Mouse (Mus musculus) myocyte (in vitro differentiated cells): ENCODE data around the gene Efcab7. TPM values are rescaled to one million over a fixed set of nuclear protein-coding genes. Genes with fewer than 3 reads are reported as not detected.

Experiments
- H3K27me3 ChIP-seq: one replicate; pipeline ENCODE4 v1.6.1; 2011; ENCODE audit not compliant: control insufficient read depth, insufficient read depth, insufficient read length
- H3K36me3 ChIP-seq: one replicate; pipeline ENCODE4 v1.6.1; 2011; ENCODE audit not compliant: control insufficient read depth, insufficient read depth
- H3K4me2 ChIP-seq: one replicate; pipeline ENCODE4 v1.6.1; 2011; ENCODE audit warnings: low read depth, control low read depth
- H3K4me3 ChIP-seq: one replicate; pipeline ENCODE4 v1.5.1; 2011; ENCODE audit warnings: mild to moderate bottlenecking, control low read depth, moderate library complexity
- H3K79me2 ChIP-seq: one replicate; pipeline ENCODE4 v1.6.1; 2011; ENCODE audit not compliant: control insufficient read depth, insufficient read depth
- H3ac ChIP-seq: one replicate; pipeline ENCODE4 v1.6.1; 2011; ENCODE audit not compliant: control insufficient read depth, insufficient read length
- CEBPB ChIP-seq: IDR thresholded peaks from 2 replicates; pipeline ENCODE4 v1.6.1; 2011; ENCODE audit warnings: mild to moderate bottlenecking, moderate library complexity; ENCODE audit not compliant: poor library complexity, insufficient read depth, severe bottlenecking
- E2F4 ChIP-seq: IDR thresholded peaks from one replicate; pipeline ENCODE4 v1.6.1; 2011; ENCODE audit warnings: mild to moderate bottlenecking, control low read depth, moderate library complexity; ENCODE audit not compliant: insufficient read depth
- MAX ChIP-seq: IDR thresholded peaks from one replicate; pipeline ENCODE4 v1.6.1; 2011; ENCODE audit warnings: low read depth, mild to moderate bottlenecking, control low read depth
- MYOD1 ChIP-seq, 3 experiments: IDR thresholded peaks; one replicate each; pipeline ENCODE4 v1.6.1; 2011; ENCODE audit warnings: control low read depth in 2 of 3, low read depth in 2 of 3, mild to moderate bottlenecking in 2 of 3, moderate library complexity in 1 of 3; ENCODE audit not compliant: insufficient read length in 2 of 3, control insufficient read depth in 1 of 3
- MYOG ChIP-seq, 3 experiments: IDR thresholded peaks; one replicate each; pipeline ENCODE4 v1.6.1; 2011; ENCODE audit warnings: control low read depth in 2 of 3, low read depth in 2 of 3, mild to moderate bottlenecking in 2 of 3; ENCODE audit not compliant: insufficient read length in 2 of 3, control insufficient read depth in 1 of 3, insufficient read depth in 1 of 3
- POLR2A ChIP-seq: IDR thresholded peaks from one replicate; pipeline ENCODE4 v1.6.1; 2011; ENCODE audit warnings: low read depth, mild to moderate bottlenecking, control low read depth, moderate library complexity; ENCODE audit not compliant: insufficient read length
- POLR2AphosphoS2 ChIP-seq: IDR thresholded peaks from one replicate; pipeline ENCODE4 v1.6.1; 2011; ENCODE audit warnings: low read depth, control low read depth; ENCODE audit not compliant: insufficient read length
- REST ChIP-seq: IDR thresholded peaks from one replicate; pipeline ENCODE4 v1.6.1; 2011; ENCODE audit warnings: mild to moderate bottlenecking, control low read depth, moderate library complexity; ENCODE audit not compliant: insufficient read depth, insufficient read length
- SRF ChIP-seq: IDR thresholded peaks from one replicate; pipeline ENCODE4 v1.6.1; 2011; ENCODE audit warnings: low read depth; ENCODE audit not compliant: control insufficient read depth, insufficient read length
- TCF12 ChIP-seq: IDR thresholded peaks from one replicate; pipeline ENCODE4 v1.6.1; 2011; ENCODE audit warnings: mild to moderate bottlenecking, control low read depth; ENCODE audit not compliant: poor library complexity, insufficient read depth, severe bottlenecking
- TCF3 ChIP-seq: IDR thresholded peaks from one replicate; pipeline ENCODE4 v1.6.1; 2011; ENCODE audit warnings: low read depth, control low read depth; ENCODE audit not compliant: insufficient read length
- USF1 ChIP-seq: IDR thresholded peaks from one replicate; pipeline ENCODE4 v1.6.1; 2011; ENCODE audit warnings: low read depth, mild to moderate bottlenecking, control low read depth, moderate library complexity
- polyA plus RNA-seq: library from polyadenylated mRNA; unstranded; fragments of >200 nt; fragmentation: generic; extraction: Trizol; gene quantifications from one replicate; pipeline ENCODE4 v1.2.1, GENCODE M21; 2012; ENCODE audit warnings: missing spikeins

The Efcab7 gene
- polyA plus RNA-seq, 1 experiment, result 6.6 TPM

GRCm38 (mm10) chr4:99953904-99954303 is 124.9 kb downstream of the Efcab7 start:
- no peaks in the 10 kb centered on the region for H3K79me2 ChIP-seq
- no peak overlapping the region for H3K4me3 ChIP-seq
- H3K36me3 ChIP-seq, result no peaks in the 10 kb centered on the region
- no peak overlapping the region for H3ac ChIP-seq
- no peaks in the 10 kb centered on the region for H3K27me3 ChIP-seq
- peak overlapping the region; percentile 13 for H3K4me2 ChIP-seq
- TF ChIP-seq USF1 (no peak), CEBPB (no peak), TCF12 (no peak), MAX (no peak), TCF3 (no peak), SRF (no peak), MYOD1 (IDR thresholded peaks at IDR 0.05; ENCODE audit: control insufficient read depth in 1 of 3, insufficient read length in 2 of 3, low read depth in 2 of 3) (peak in 1 of 3 experiments; percentile 65)

GRCm38 (mm10) chr4:99955396-99955795 is 126.4 kb downstream of the Efcab7 start:
- H3K36me3 ChIP-seq, result no peaks in the 10 kb centered on the region
- no peaks in the 10 kb centered on the region for H3K27me3 ChIP-seq
- no peaks in the 10 kb centered on the region for H3K79me2 ChIP-seq
- H3K4me3 ChIP-seq, result no peak overlapping the region
- TF ChIP-seq MYOG (IDR thresholded peaks at IDR 0.05; ENCODE audit: control insufficient read depth in 1 of 3, insufficient read depth in 1 of 3, insufficient read length in 2 of 3, low read depth in 2 of 3) (no peak), MYOD1 (IDR thresholded peaks at IDR 0.05; ENCODE audit: control insufficient read depth in 1 of 3, insufficient read length in 2 of 3, low read depth in 2 of 3) (no peak)
- H3ac ChIP-seq, result no peak overlapping the region
- H3K4me2 ChIP-seq, result no peak overlapping the region

- Histone ChIP-seq H3K36me3 (no peaks in the 10 kb centered on the region), H3K4me3 (no peak overlapping the region), H3K79me2 (no peaks in the 10 kb centered on the region), H3ac (no peak overlapping the region), H3K4me2 (no peak overlapping the region), H3K27me3 (no peaks in the 10 kb centered on the region)
- TF ChIP-seq MAX (no peak), REST (no peak), SRF (no peak), MYOD1 (IDR thresholded peaks at IDR 0.05; ENCODE audit: control insufficient read depth in 1 of 3, insufficient read length in 2 of 3, low read depth in 2 of 3) (no peak), MYOG (IDR thresholded peaks at IDR 0.05; ENCODE audit: control insufficient read depth in 1 of 3, insufficient read depth in 1 of 3, insufficient read length in 2 of 3, low read depth in 2 of 3) (no peak), POLR2AphosphoS2 (no peak), TCF3 (no peak), USF1 (no peak), E2F4 (no peak), TCF12 (no peak), POLR2A (no peak), CEBPB (no peak)
Measured at GRCm38 (mm10) chr4:99957186-99957585, 128.2 kb downstream of the Efcab7 start.

GRCm38 (mm10) chr4:99958084-99958815 is 129.3 kb downstream of the Efcab7 start:
- Histone ChIP-seq H3K4me3 (no peak overlapping the region), H3K27me3 (no peaks in the 10 kb centered on the region), H3K36me3 (no peaks in the 10 kb centered on the region), H3K4me2 (no peak overlapping the region), H3ac (no peak overlapping the region), H3K79me2 (no peaks in the 10 kb centered on the region)
- TF ChIP-seq CEBPB (no peak), TCF12 (no peak), USF1 (no peak), REST (no peak), SRF (no peak), MYOG (IDR thresholded peaks at IDR 0.05; ENCODE audit: control insufficient read depth in 1 of 3, insufficient read depth in 1 of 3, insufficient read length in 2 of 3, low read depth in 2 of 3) (no peak), E2F4 (no peak), MAX (no peak)

- Histone ChIP-seq H3K4me2 (no peak overlapping the region), H3K4me3 (no peak overlapping the region), H3ac (no peak overlapping the region), H3K79me2 (no peaks in the 10 kb centered on the region), H3K27me3 (no peaks in the 10 kb centered on the region), H3K36me3 (no peaks in the 10 kb centered on the region)
- TF ChIP-seq TCF3 (no peak), E2F4 (no peak)
Measured at GRCm38 (mm10) chr4:99959308-99959707, 130.3 kb downstream of the Efcab7 start.

Other genes with a start within 250 kb of the Efcab7 start
- gene Foxd3, start 172.9 kb upstream of the Efcab7 start, polyA plus RNA-seq, result not detected
- gene Alg6, start 113.5 kb upstream of the Efcab7 start, polyA plus RNA-seq, result 2.6 TPM
- 95.6 TPM for gene Pgm1, start 100.2 kb downstream of the Efcab7 start, polyA plus RNA-seq
- gene Itgb3bp, start 100.6 kb downstream of the Efcab7 start, polyA plus RNA-seq, result 3.8 TPM